Mouse (Mus musculus) brain, embryonic 14.5 days (tissue): ENCODE results near the gene Asxl2. TPM values are rescaled to one million over a fixed set of nuclear protein-coding genes. Genes with fewer than 3 reads are reported as not detected.
"Not testable (repeated sequence)": the region's sequence is repeated elsewhere in the genome, so short reads cannot be mapped to it uniquely, and the experiment has no call there.

Experiments used
- DNase-seq: peaks from one replicate; pipeline ENCODE4 v3.0.0-alpha.2; 2011; ENCODE audit warnings: low read depth
- CTCF ChIP-seq: fragments of 200-500 bp; IDR thresholded peaks from 2 replicates; pipeline ENCODE4 v1.5.1; 2012; ENCODE audit warnings: inconsistent platforms, mild to moderate bottlenecking, moderate library complexity, borderline replicate concordance; ENCODE audit not compliant: insufficient read depth, insufficient read length; ENCODE audit errors: extremely low read depth
- POLR2A ChIP-seq: fragments of 200-500 bp; IDR thresholded peaks from 2 replicates; pipeline ENCODE4 v1.6.1; 2012; ENCODE audit warnings: mild to moderate bottlenecking, inconsistent platforms, borderline replicate concordance; ENCODE audit not compliant: poor library complexity, insufficient read depth, insufficient read length, severe bottlenecking; ENCODE audit errors: extremely low read depth
- polyA plus RNA-seq: library from polyadenylated mRNA; depleted of rRNA; stranded (reverse); fragments of >200 nt; gene quantifications from 2 replicates; pipeline ENCODE4 v1.2.3, GENCODE M21; 2012

Gene Asxl2
- polyA plus RNA-seq, 1 experiment, result 13.1 TPM

DNA sequence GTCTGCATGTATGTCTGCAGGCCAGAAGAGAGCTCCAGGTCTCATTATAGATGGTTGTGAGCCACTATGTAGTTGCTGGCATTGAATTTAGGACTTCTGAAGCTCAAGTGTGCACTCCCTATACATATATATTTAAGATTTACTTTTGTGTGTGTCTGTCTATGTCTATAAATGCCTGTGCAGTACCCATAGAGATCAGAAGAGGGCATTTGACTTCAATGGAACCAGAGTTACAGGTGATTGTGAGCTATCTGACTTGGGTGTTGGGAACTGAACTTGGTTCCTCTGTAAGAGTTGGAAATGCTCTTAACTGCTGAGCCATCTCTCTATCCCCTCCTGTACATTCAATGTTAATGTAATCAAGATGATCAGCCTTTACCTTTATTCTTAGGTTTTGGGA, 4.3 kb downstream of the Asxl2 start:
- TF ChIP-seq CTCF (no peak), POLR2A (no peak)
- DNase-seq, result no peak

DNA sequence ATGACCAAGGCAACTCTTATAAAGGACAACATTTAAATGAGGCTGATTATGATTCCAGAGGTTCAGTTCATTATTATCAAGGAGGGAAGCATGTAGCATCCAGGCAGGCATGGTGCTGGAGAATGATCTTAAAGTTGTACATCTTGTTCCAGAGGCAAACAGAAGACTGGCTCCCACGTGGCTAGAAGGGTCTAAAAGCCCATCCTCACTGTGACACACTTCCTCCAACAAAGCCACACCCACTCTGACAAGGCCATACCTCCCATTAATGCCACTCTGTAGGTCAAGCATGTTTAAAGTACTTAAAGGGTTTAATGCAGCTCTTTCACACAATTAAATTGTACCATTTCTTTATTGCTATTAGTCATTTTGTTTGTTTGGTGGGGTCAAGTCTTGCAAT, 7.1 kb downstream of the Asxl2 start:
- DNase-seq, result no peak
- TF ChIP-seq POLR2A (no peak), CTCF (no peak)

DNA sequence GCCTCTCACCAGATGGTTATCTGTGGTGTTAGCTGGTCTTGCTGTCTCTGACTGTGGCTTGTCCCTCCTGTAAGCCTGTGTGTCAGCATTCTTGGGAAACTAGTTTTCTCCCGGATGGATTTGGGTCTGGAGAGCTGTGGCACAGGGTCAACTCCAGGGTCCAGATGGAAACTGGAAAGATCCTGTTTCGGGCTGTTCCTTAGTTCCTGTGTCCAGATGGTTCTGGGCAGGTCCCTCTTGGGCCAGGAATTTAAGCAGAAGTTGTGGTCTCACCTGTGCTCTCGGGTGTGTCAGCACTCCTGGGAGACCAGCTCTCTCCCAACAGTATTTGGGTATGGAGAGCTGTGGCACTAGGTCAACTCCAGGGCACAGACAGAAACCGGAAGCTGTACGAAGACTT, 9.8 kb downstream of the Asxl2 start:
- no peak for DNase-seq
- TF ChIP-seq POLR2A (no peak), CTCF (no peak)

DNA sequence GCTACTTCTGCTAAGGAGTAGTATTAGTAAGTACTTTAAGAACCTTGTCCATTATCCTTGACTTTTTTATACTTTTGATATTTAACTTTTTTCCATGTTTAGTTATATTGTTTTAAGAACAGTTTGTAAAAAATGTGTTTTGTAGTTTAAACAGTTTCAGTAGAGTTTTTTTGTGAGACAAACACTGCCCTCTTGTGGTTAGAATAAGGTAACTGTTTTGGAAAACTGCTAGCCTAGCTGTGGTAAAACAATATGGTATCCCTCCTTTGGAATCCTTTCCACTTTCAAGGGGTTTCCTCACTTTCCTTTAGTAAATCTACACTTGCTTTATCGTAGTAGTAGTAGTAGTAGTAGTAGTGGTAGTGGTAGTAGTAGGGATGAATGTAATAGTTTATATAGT, 11.2 kb downstream of the Asxl2 start:
- TF ChIP-seq POLR2A (no peak), CTCF (no peak)
- DNase-seq, result no peak

DNA sequence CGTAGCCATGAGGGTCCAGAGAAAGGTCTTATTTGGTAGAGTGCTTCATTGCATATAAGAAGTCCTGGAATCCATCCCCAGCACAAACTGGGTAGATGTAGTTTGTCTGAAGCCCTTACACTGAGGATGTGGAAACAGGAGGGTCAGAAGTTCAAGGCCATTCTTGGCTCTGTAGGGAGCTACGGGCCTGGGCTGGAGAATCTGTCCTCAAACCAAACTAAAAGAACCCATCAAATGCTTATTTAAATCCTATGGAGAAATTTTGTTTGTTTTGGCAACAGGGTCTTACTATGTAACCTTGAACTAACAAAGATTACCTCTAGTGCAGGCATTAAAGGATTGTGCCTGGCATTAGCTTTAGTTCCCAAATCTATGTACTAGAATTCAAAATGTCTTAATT, 14.3 kb downstream of the Asxl2 start:
- TF ChIP-seq CTCF (no peak), POLR2A (no peak)
- no peak for DNase-seq

DNA sequence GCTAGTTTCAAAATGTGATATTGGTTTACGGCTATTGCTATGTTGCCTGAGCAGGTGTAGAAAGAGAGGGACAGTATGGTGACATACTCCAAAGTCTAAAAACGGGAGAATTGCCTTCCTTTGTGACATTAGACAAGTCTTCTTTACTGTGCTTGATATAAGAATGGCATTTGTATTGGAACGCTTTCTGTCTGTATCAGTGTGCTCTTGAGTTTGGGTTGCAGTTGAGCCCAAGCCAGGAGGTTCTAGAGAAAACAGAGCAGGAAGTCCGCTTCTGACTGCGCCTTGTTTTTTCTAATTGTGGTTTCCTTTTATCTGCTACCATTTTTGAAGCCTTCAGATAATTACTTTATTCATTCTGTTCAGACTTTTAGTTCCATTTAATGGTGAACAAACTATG, 14.7 kb downstream of the Asxl2 start:
- TF ChIP-seq POLR2A (no peak), CTCF (no peak)
- DNase-seq, result no peak

DNA sequence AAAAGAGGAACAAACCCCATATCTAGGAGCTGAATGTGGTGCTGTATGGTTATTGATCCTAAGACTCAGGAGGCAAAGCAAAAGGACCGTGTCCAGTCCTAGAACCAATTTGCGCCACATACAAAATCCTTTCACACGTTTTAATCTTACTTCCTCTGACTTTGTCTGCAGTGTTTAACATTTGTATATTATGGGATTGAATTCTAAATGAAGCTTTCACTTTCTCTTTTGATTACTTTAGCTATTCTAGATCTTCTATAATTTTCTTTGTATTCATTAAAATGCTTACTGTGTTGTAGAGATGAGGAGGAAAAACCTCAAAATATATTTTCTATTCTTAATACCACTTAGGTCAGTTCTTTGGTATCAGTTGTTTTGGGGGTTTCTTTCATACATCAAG, 26.9 kb downstream of the Asxl2 start:
- DNase-seq, result no peak
- no peak for TF ChIP-seq CTCF
- TF ChIP-seq POLR2A, result no peak

DNA sequence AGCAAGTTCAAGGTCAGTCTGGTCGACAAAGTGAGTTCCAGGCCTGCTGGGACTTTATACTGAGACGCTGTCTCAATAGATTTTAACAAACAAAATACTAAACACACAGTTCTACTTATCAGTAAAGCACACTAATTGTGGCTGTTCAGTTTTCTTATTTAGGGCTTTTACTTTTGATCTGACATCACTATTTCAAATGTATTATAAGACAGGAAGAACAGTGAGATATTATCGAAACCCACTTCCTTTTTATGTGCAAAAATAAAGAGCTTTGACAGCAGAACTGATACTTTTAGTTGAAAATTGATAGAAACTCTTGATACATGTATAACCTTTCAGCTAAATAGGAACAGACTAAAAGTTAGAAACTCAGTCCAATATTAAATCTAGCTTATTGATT, 36.4 kb downstream of the Asxl2 start:
- TF ChIP-seq POLR2A, result no peak
- no peak for TF ChIP-seq CTCF

DNA sequence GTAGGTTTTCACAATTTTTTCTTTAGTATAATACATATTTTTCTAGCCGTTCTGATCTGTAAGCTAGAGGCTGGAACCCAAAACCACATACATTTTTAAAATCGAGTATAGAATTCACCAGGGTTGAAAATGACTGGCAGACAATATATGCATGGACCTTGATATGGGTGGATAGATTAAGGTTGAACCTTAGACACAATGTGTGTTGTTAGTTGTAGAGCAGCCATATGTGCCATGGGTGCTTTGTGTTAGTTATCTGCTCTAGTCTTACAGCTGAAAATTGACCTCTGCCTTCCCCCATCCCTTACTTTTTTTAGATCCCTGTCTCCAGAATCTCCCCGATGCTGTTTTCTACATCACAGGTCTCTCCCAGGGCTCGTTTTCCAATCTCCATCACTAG, 73.0 kb downstream of the Asxl2 start:
- DNase-seq, result no peak
- TF ChIP-seq POLR2A (no peak), CTCF (no peak)

More for the DNA sequence above, 36.4 kb downstream of the Asxl2 start:
- DNase-seq, result no peak

DNA sequence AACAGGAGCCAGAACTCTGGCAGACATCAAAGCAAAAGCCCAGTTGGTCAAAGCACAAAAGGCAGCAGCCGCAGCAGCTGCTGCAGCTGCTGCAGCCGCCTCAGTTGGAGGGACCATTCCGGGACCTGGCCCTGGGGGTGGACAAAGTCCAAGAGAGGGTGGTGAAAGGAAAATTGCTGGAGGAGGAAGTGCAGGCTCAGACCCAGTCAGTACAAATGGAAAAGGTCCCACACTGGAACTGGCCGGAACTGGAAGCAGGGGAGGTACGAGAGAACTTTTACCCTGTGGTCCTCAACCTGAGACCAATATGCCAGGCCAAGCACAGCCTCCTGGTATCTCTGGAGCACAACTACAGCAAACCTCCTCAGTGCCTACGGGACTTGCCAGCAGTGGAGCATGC, 73.4 kb downstream of the Asxl2 start:
- TF ChIP-seq CTCF (no peak), POLR2A (no peak)
- DNase-seq, result no peak

DNA sequence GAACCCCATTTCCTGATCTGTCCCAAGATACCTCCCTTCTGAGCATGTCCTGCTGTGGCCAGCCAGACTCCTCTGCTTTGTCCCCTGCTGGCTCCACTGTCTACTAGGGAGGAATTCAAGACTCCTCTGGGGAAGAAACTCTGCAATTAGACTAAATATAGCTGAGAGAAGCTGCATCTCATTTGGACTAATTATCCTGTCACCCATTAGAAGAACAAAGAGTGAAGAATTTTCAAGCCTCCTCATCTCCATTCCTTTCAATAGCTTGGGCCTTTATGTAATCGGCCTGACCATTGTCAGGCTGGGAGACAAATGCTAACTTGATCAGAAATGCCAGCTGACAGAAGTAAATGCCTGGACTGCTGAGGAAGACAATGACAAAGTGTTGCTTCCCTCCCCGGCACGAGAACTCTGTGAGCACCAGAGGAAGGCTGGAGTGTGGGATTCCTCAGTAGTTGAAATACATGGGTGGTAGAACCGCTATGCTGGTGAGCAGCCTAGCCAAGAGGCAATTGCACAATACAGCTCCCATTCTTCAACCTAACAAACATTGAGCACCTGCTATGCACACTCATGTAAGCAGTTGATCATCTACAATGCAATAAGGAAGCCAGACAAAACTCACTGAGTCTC, 92.1 kb downstream of the Asxl2 start:
- TF ChIP-seq POLR2A (no peak), CTCF (no peak)
- DNase-seq, result peak; percentile 76

DNA sequence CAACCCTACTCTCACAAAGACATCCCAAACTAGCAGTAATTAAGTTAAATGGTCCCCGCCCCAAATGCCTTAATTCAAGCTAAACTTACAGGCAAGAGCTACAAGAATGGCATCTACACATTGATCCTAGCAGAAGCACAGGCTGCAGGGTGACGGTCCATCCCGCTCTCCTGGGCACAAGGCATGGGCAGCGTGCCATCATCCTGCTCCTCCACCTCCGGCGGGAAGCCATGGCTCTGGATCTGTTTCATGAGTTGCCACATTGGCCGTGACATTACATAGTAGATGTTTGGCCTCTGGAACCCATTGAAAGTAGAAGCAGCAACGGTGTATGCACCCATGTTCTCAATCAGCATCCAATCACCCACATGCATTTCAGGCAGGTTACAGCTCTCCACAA, 95.1 kb downstream of the Asxl2 start:
- not testable (repeated sequence) for DNase-seq

DNA sequence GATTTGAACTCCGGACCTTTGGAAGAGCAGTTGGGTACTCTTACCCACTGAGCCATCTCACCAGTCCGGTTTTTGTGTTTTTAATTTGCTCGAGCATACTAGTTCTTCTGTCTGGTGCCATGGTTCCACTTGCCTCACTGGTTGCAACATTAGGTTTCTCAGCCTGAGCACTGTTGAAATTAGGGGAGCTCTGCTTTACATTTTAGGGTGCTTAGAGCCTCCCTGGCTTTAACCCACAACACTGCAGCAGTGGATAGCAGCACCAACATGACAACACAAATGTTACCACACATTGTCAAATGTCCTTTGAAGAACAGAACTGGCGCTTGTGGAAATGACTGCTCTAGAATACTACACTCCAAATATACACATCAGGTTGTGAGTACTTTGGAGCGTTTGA, 98.9 kb downstream of the Asxl2 start:
- no peak for DNase-seq
- no peak for TF ChIP-seq CTCF

DNA sequence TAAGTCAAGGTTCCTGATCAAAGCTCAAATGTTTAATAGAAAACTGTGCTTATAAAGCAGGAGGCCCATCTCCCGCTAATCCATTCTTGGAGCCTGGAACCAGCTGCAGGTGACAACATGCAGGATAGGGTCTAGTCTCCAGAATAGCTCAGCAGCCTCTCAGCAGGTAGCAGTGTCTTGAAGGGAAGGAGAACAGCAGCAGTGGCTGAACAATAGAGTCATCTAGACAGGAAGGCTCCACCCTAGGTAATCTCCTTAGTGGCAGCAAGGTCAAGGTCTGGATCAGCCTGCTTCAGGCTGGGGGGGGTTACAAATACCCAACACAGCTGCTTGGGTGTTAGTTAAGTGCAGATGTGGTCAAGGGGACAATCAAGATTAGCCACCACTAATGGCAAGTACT, 108.8 kb downstream of the Asxl2 start:
- DNase-seq, result not testable (repeated sequence)
